ENCODE assay signal across 7 mouse cellular contexts in genomic region chr4:124675037-124675436, GRCm38 (mm10). TPM values are rescaled to one million over a fixed set of nuclear protein-coding genes. Genes with fewer than 3 reads are reported as not detected.
DNase-seq lines count a peak whose midpoint lies in the region; ATAC-seq lines count a peak whose summit lies in the region.

No protein-coding gene starts in this region.

- peak; percentile 67 for DNase-seq in liver
- no peak for DNase-seq in liver, embryonic 11.5 days (ENCODE audit: low spot score)
- peak; percentile 82 for DNase-seq in MN1 (ENCODE audit: low spot score)
- peak; percentile 57 for DNase-seq in brain, embryonic 18.5 days (ENCODE audit: low read depth, low spot score)
- peak; percentile 78 to 82 for DNase-seq in left cerebral cortex, postnatal 14 days (ENCODE audit: low spot score in 2 of 2)
- peak; percentile 95 for DNase-seq in retina, embryonic 14.5 days (ENCODE audit: low spot score)

- WGBS in liver, embryonic 11.5 days, result 5% methylated on average over 4 of the region's 4 CpGs

- H3K27me3 ChIP-seq in liver, embryonic 11.5 days (replicated peaks; ENCODE audit: control insufficient read depth, insufficient read depth, low read length), result peaks cover 36% of the 10 kb centered on the region

- H3K36me3 ChIP-seq in liver, embryonic 11.5 days (ENCODE audit: control insufficient read depth, insufficient read depth, low read length), result peaks cover 15% of the 10 kb centered on the region; the same call in 1 of the 2 replicates

- no peak overlapping the region for H3K4me2 ChIP-seq in liver, embryonic 11.5 days

- no peak overlapping the region for H3K4me3 ChIP-seq in liver, embryonic 11.5 days (ENCODE audit: low read depth, low read length)

- no peaks in the 10 kb centered on the region for H3K9me3 ChIP-seq in liver, embryonic 11.5 days (ENCODE audit: control insufficient read depth, low read length)

- H3K9ac ChIP-seq in liver, embryonic 11.5 days (ENCODE audit: low read depth, low read length), result no peak overlapping the region

- no peak for ATAC-seq in liver, embryonic 11.5 days (replicated peaks; ENCODE audit: low FRiP score)
- ATAC-seq in erythroblast, adult 5-6 weeks (replicated peaks; ENCODE audit: low FRiP score, poor library complexity, severe bottlenecking), result 0 out of 2 replicates have a peak, but pooled peaks have one; percentile 54

- no peaks in the 10 kb centered on the region; the same call in 1 of the 2 replicates for H3K4me1 ChIP-seq in liver, embryonic 11.5 days (replicated peaks; ENCODE audit: control insufficient read depth, insufficient read depth, low read length)

- intact Hi-C loops in left cerebral cortex, postnatal 14 days (cut with DNase I), result loop anchor here (5.0 kb wide), 1 partner anchor 733 kb away; no protein-coding TSS in a partner anchor

- no peak overlapping the region for H3K27ac ChIP-seq in liver, embryonic 11.5 days (ENCODE audit: low read depth, low read length)

RNA-seq across cellular contexts. Expression of gene Utp11, which starts 18.4 kb away (rescaled TPM):
- 73.3 and 80.5 TPM in 2 replicates for polyA plus RNA-seq in liver, embryonic 11.5 days (2014; fragmentation: Nextera tagmentation; extraction: Ambion mirVana)
- total RNA-seq in erythroblast, adult 5-6 weeks (2015; ENCODE audit: low replicate concordance), result 6.7 and 20.8 TPM in 2 replicates
- 4.5 and 15.1 TPM in 2 replicates for total RNA-seq in erythroblast, adult 5-6 weeks (2017; ENCODE audit: low replicate concordance)
- total RNA-seq in left cerebral cortex, postnatal 14 days (2021), result 10 to 100 TPM; 14.1 to 14.3 TPM

RNA-seq across cellular contexts. Expression of gene Pou3f1, which starts 18.4 kb away (rescaled TPM):
- polyA plus RNA-seq in liver, embryonic 11.5 days (2014; fragmentation: Nextera tagmentation; extraction: Ambion mirVana), result 0.16 and 0.21 TPM in 2 replicates
- total RNA-seq in erythroblast, adult 5-6 weeks (2015; ENCODE audit: low replicate concordance), result not detected in 2 replicates
- not detected in 2 replicates for total RNA-seq in erythroblast, adult 5-6 weeks (2017; ENCODE audit: low replicate concordance)
- total RNA-seq in left cerebral cortex, postnatal 14 days (2021), result 10 to 100 TPM; 29.9 to 30.1 TPM

RNA-seq across cellular contexts. Expression of gene Fhl3, which starts 25.5 kb away (rescaled TPM):
- polyA plus RNA-seq in liver, embryonic 11.5 days (2014; fragmentation: Nextera tagmentation; extraction: Ambion mirVana), result 5.1 and 6.8 TPM in 2 replicates
- 4.2 and 7.5 TPM in 2 replicates for total RNA-seq in erythroblast, adult 5-6 weeks (2015; ENCODE audit: low replicate concordance)
- 0.77 and 1.3 TPM in 2 replicates for total RNA-seq in erythroblast, adult 5-6 weeks (2017; ENCODE audit: low replicate concordance)
- 1 to 10 TPM; 3.8 to 4.2 TPM for total RNA-seq in left cerebral cortex, postnatal 14 days (2021)

RNA-seq across cellular contexts. Expression of gene Sf3a3, which starts 39.5 kb away (rescaled TPM):
- 172 and 182 TPM in 2 replicates for polyA plus RNA-seq in liver, embryonic 11.5 days (2014; fragmentation: Nextera tagmentation; extraction: Ambion mirVana)
- total RNA-seq in erythroblast, adult 5-6 weeks (2015; ENCODE audit: low replicate concordance), result 14.2 and 24.2 TPM in 2 replicates
- 26.2 and 34.7 TPM in 2 replicates for total RNA-seq in erythroblast, adult 5-6 weeks (2017; ENCODE audit: low replicate concordance)
- 10 to 100 TPM; 31.1 to 32.2 TPM for total RNA-seq in left cerebral cortex, postnatal 14 days (2021)

Comparison
In these comparisons a context has a peak if more than half of its experiments do, and no peak if none do; other contexts are left out.
1. RNA of gene Pou3f1, which starts 18.4 kb away (total RNA-seq): 29.9 to 30.1 TPM in left cerebral cortex, postnatal 14 days; not detected in erythroblast, adult 5-6 weeks; every median in the first group is over 10 times any median in the second.